ENCODE assay signal across 7 mouse cellular contexts in genomic region chr2:38013839-38014365, GRCm38 (mm10).
DNase-seq lines count a peak whose midpoint lies in the region; ATAC-seq and TF ChIP-seq lines count a peak whose summit lies in the region.

No protein-coding gene starts in this region.

- H3K27ac ChIP-seq in kidney, adult 2 months (ENCODE audit: insufficient read depth, low read depth, low read length) = peak overlapping the region; percentile 37; the same call in 1 of the 2 replicates
- H3K27ac ChIP-seq in neural tube, embryonic 14.5 days (ENCODE audit: low read depth, low read length) = no peak overlapping the region

- no peak for TF ChIP-seq POLR2A in kidney, adult 2 months (IDR thresholded peaks at IDR 0.05; ENCODE audit: low read depth, low read length)

- intact Hi-C loops in left cerebral cortex, postnatal 25 days (cut with DNase I) = no loop called here

- peak; percentile 28; the same call in 1 of the 2 replicates for ATAC-seq in neural tube, embryonic 14.5 days (ENCODE audit: low read depth)

- peaks cover 11% of the 10 kb centered on the region for H3K4me1 ChIP-seq in kidney, adult 2 months (ENCODE audit: control insufficient read depth, insufficient read depth, low read length)
- no peaks in the 10 kb centered on the region; the same call in 1 of the 2 replicates for H3K4me1 ChIP-seq in neural tube, embryonic 14.5 days (ENCODE audit: control insufficient read depth, insufficient read depth, low read length)

- WGBS in kidney, adult 2 months = 45% methylated on average over 5 of the region's 5 CpGs
- WGBS in neural tube, embryonic 14.5 days = 50% methylated on average over 5 of the region's 5 CpGs

- TF ChIP-seq CTCF in kidney, adult 2 months (conservative IDR thresholded peaks at IDR 0.05; ENCODE audit: insufficient read depth, insufficient read length, low read depth, low read length) = no peak

- no peaks in the 10 kb centered on the region for H3K9me3 ChIP-seq in neural tube, embryonic 14.5 days (ENCODE audit: control insufficient read depth, low read length)

- no peak overlapping the region for H3K4me2 ChIP-seq in neural tube, embryonic 14.5 days (ENCODE audit: low read depth, low read length)

- no peak overlapping the region for H3K4me3 ChIP-seq in kidney, adult 2 months (ENCODE audit: insufficient read depth, low read depth, low read length)
- no peak overlapping the region for H3K4me3 ChIP-seq in neural tube, embryonic 14.5 days (ENCODE audit: low read depth, low read length)

- no peaks in the 10 kb centered on the region for H3K36me3 ChIP-seq in kidney, adult 2 months (ENCODE audit: control insufficient read depth, insufficient read depth, low read length)
- no peaks in the 10 kb centered on the region for H3K36me3 ChIP-seq in neural tube, embryonic 14.5 days (ENCODE audit: control insufficient read depth, insufficient read depth, low read length)

- H3K27me3 ChIP-seq in kidney, adult 2 months (replicated peaks; ENCODE audit: control insufficient read depth, insufficient read depth, low read length) = no peaks in the 10 kb centered on the region
- H3K27me3 ChIP-seq in neural tube, embryonic 14.5 days (ENCODE audit: control insufficient read depth, insufficient read depth, low read length) = no peaks in the 10 kb centered on the region

- peak; percentile 27 for DNase-seq in adrenal gland, adult 2 months
- DNase-seq in cerebellum, adult 11-12 months = peak; percentile 83
- peak; percentile 11 to 16 for DNase-seq in frontal cortex, postnatal 25 days (ENCODE audit: low spot score in 2 of 2)
- DNase-seq in kidney, adult 2 months = peak; percentile 74
- DNase-seq in left cerebral cortex, postnatal 25 days (ENCODE audit: low spot score in 2 of 2) = peak; percentile 51 to 61
- no peak for DNase-seq in thymus, postnatal 10 days (ENCODE audit: low spot score in 2 of 2)

- no peak overlapping the region for H3K9ac ChIP-seq in neural tube, embryonic 14.5 days (replicated peaks; ENCODE audit: low read depth, low read length)

Comparison
In these comparisons a context has a peak if more than half of its experiments do, and no peak if none do; other contexts are left out.
1. DNase-seq: peak in adrenal gland, adult 2 months (single experiment), cerebellum, adult 11-12 months (single experiment), frontal cortex, postnatal 25 days (2 of 2), kidney, adult 2 months (single experiment) and left cerebral cortex, postnatal 25 days (2 of 2); none in thymus, postnatal 10 days (0 of 2).